Mouse (Mus musculus) small intestine, adult 2 months (tissue): ENCODE results near the gene Tmem259. TPM values are rescaled to one million over a fixed set of nuclear protein-coding genes. Genes with fewer than 3 reads are reported as not detected.

ENCODE experiments used
- H3K27ac ChIP-seq: fragments of 200-500 bp; 2 replicates; pipeline ENCODE4 v1.5.1; 2012; ENCODE audit warnings: low read depth, low read length, control low read depth, inconsistent platforms; ENCODE audit not compliant: insufficient read depth
- H3K27me3 ChIP-seq: fragments of 200-500 bp; 2 replicates; pipeline ENCODE4 v1.6.1; 2012; ENCODE audit warnings: mild to moderate bottlenecking, moderate library complexity, low read length, inconsistent platforms; ENCODE audit not compliant: control insufficient read depth, insufficient read depth
- H3K36me3 ChIP-seq: fragments of 200-500 bp; 2 replicates; pipeline ENCODE4 v1.6.1; 2012; ENCODE audit warnings: mild to moderate bottlenecking, low read length, control low read depth, inconsistent platforms; ENCODE audit not compliant: control insufficient read depth, insufficient read depth
- H3K4me1 ChIP-seq: fragments of 200-500 bp; 2 replicates; pipeline ENCODE4 v1.6.1; 2012; ENCODE audit warnings: low read length, inconsistent platforms, mixed read lengths; ENCODE audit not compliant: control insufficient read depth, insufficient read depth, insufficient read length
- H3K4me3 ChIP-seq: fragments of 200-500 bp; 2 replicates; pipeline ENCODE4 v1.5.1; 2012; ENCODE audit warnings: low read depth, mild to moderate bottlenecking, control low read depth, inconsistent platforms, low read length, moderate library complexity
- CTCF ChIP-seq: fragments of 200-500 bp; IDR thresholded peaks from 2 replicates; pipeline ENCODE4 v1.5.1; 2012; ENCODE audit warnings: low read depth, mild to moderate bottlenecking, control low read depth, inconsistent platforms, low read length, moderate library complexity, mixed read lengths; ENCODE audit not compliant: insufficient replicate concordance, insufficient read length; ENCODE audit errors: extremely low read depth
- POLR2A ChIP-seq: fragments of 200-500 bp; IDR thresholded peaks from 2 replicates; pipeline ENCODE4 v1.6.1; 2012; ENCODE audit warnings: low read depth, mild to moderate bottlenecking, control low read depth, inconsistent platforms, low read length, moderate library complexity
- WGBS: fragments of 180-500 bp; shearing (Covaris S2); methylation state at CpG from one replicate; pipeline ENCODE4 v1.1.7; 2018; 5-methylcytosine and 5-hydroxymethylcytosine counted together
- polyA plus RNA-seq: library from polyadenylated mRNA; depleted of rRNA; stranded (reverse); fragments of >200 nt; gene quantifications from 2 replicates; pipeline ENCODE4 v1.2.3, GENCODE M21; 2012

Tmem259 gene
- polyA plus RNA-seq, 1 experiment, result 441 TPM

GRCm38 (mm10) chr10:80016511-80016910, 32.4 kb upstream of the Tmem259 start, which contains the start of gene Arhgap45:
Arhgap45 (plus strand) TSS chr10:80016653.
- Histone ChIP-seq H3K4me3 (peak within 1 kb of the TSS; percentile 69), H3K27me3 (no peaks in the 10 kb centered on the region), H3K27ac (peak within 1 kb of the TSS; percentile 93), H3K36me3 (peaks cover 5% of the 10 kb centered on the region; the same call in 1 of the 2 replicates), H3K4me1 (peaks cover 20% of the 10 kb centered on the region)
- WGBS, result 79% methylated on average over 11 of the region's 11 CpGs
- no peak for TF ChIP-seq CTCF
- no peak for TF ChIP-seq POLR2A

GRCm38 (mm10) chr10:80015583-80015982, 31.5 kb upstream of the Tmem259 start:
- no peaks in the 10 kb centered on the region for H3K27me3 ChIP-seq
- H3K27ac ChIP-seq, result no peak overlapping the region
- TF ChIP-seq POLR2A (no peak), CTCF (no peak)
- peaks cover 19% of the 10 kb centered on the region for H3K4me1 ChIP-seq
- no peak overlapping the region for H3K4me3 ChIP-seq
- 86% methylated on average over 10 of the region's 10 CpGs for WGBS
- peaks cover 13% of the 10 kb centered on the region for H3K36me3 ChIP-seq

GRCm38 (mm10) chr10:80014484-80015290, 30.6 kb upstream of the Tmem259 start:
- H3K27me3 ChIP-seq, result no peaks in the 10 kb centered on the region
- peaks cover 14% of the 10 kb centered on the region for H3K36me3 ChIP-seq
- no peak for TF ChIP-seq POLR2A
- TF ChIP-seq CTCF, result 0 out of 2 replicates have a peak, but pooled peaks have one; percentile 24
- H3K4me1 ChIP-seq, result peaks cover 19% of the 10 kb centered on the region
- H3K4me3 ChIP-seq, result no peak overlapping the region; the same call in 1 of the 2 replicates
- H3K27ac ChIP-seq, result no peak overlapping the region
- 25% methylated on average over 28 of the region's 28 CpGs for WGBS

DNA sequence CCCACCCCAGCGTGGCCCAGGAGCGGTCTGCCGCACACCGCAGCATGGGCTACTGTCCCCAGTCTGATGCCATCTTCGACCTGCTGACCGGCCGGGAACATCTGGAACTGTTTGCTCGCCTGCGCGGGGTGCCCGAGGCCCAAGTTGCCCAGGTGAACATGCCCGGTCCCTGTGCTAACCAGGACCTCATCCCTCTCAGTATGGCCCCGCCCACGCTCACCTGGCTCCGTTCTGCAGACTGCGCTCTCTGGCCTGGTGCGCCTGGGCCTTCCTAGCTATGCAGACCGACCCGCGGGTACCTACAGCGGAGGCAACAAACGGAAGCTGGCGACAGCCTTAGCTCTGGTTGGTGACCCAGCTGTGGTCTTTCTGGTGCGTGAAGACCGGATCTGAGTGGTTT, 29.5 kb upstream of the Tmem259 start:
- Histone ChIP-seq H3K36me3 (peaks cover 20% of the 10 kb centered on the region), H3K4me1 (peaks cover 16% of the 10 kb centered on the region), H3K4me3 (no peak overlapping the region), H3K27ac (no peak overlapping the region), H3K27me3 (no peaks in the 10 kb centered on the region)
- 69% methylated on average over 25 of the region's 25 CpGs for WGBS
- no peak for TF ChIP-seq CTCF
- no peak for TF ChIP-seq POLR2A

GRCm38 (mm10) chr10:80011740-80012139, 27.6 kb upstream of the Tmem259 start:
- H3K36me3 ChIP-seq, result peaks cover 32% of the 10 kb centered on the region
- no peak overlapping the region for H3K4me3 ChIP-seq
- TF ChIP-seq POLR2A, result no peak
- TF ChIP-seq CTCF, result no peak
- 90% methylated on average over 6 of the region's 6 CpGs for WGBS
- H3K4me1 ChIP-seq, result peaks cover 12% of the 10 kb centered on the region
- H3K27ac ChIP-seq, result no peak overlapping the region
- H3K27me3 ChIP-seq, result no peaks in the 10 kb centered on the region

- no peaks in the 10 kb centered on the region for H3K27me3 ChIP-seq
- no peak overlapping the region for H3K27ac ChIP-seq
- peaks cover 8% of the 10 kb centered on the region for H3K4me1 ChIP-seq
- H3K4me3 ChIP-seq, result no peak overlapping the region
- no peak for TF ChIP-seq CTCF
- no peak for TF ChIP-seq POLR2A
- peaks cover 32% of the 10 kb centered on the region for H3K36me3 ChIP-seq
- WGBS, result 85% methylated on average over 8 of the region's 8 CpGs
Measured at GRCm38 (mm10) chr10:80004233-80004705, 20.1 kb upstream of the Tmem259 start.
